ENCODE assay signal across 9 mouse cellular contexts in the genomic region with DNA sequence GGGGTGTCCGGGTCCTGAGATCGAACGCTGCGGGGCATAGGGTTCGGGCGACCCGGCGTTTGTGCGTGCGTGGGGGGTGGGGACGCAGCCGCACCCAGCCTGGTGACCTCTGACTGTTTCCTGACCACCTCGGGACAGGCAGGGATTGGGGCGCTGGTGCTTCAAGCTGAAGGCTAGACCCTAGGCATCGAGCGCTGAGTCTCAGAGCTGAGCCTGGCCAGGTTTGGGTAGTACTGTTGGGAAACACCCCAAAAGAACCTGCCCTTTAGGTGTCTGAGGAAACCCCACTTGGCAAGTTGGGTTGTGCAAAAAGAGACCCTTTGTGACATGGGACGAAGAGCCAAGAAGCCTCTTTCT. TPM values are rescaled to one million over a fixed set of nuclear protein-coding genes. Genes with fewer than 3 reads are reported as not detected.
A peak's percentile ranks its signal among the peaks of the same experiment; 100 is the strongest.
DNase-seq lines count a peak whose midpoint lies in the region; ATAC-seq and TF ChIP-seq lines count a peak whose summit lies in the region.
"Had no signal": no experiment of that assay in that cellular context is flagged by ENCODE, and none has a peak within 500 bp of the region (broad histone marks: within the 10 kb centered on the region; RNA-seq: fewer than 3 reads in every experiment).

A gene (minus strand): TSS at position 38 of the 357 bp plus-strand sequence.

- peak within 1 kb of the TSS; percentile 98 for H3K27ac ChIP-seq in left cerebral cortex, adult 2 months
- H3K27ac ChIP-seq in embryonic fibroblast, embryonic 13.5 days (ENCODE audit: insufficient read depth, low read length) = peak within 1 kb of the TSS; percentile 93
- H3K27ac ChIP-seq in midbrain, postnatal 0 days (ENCODE audit: low read depth, low read length) = peak within 1 kb of the TSS; percentile 93

- H3K4me3 ChIP-seq in left cerebral cortex, adult 2 months = peak within 1 kb of the TSS; percentile 91
- peak within 1 kb of the TSS; percentile 62 for H3K4me3 ChIP-seq in embryonic fibroblast, embryonic 13.5 days (ENCODE audit: insufficient read depth, low read length)
- H3K4me3 ChIP-seq in midbrain, postnatal 0 days (ENCODE audit: low read depth, low read length) = peak within 1 kb of the TSS; percentile 65

- peak within 1 kb of the TSS; percentile 83 for H3K4me2 ChIP-seq in midbrain, postnatal 0 days (ENCODE audit: low read depth, low read length, poor library complexity, severe bottlenecking)

- H3K9ac ChIP-seq in midbrain, postnatal 0 days (replicated peaks; ENCODE audit: low read length, poor library complexity, severe bottlenecking) = peak within 1 kb of the TSS; percentile 86

- H3K36me3 ChIP-seq in midbrain, postnatal 0 days (ENCODE audit: insufficient read depth, low read length) = no peaks in the 10 kb centered on the region

- WGBS in midbrain, postnatal 0 days = 10% methylated on average over 14 of the region's 17 CpGs

- TF ChIP-seq POLR2A in embryonic fibroblast, embryonic 13.5 days (IDR thresholded peaks at IDR 0.05; ENCODE audit: low read depth, low read length) = no peak

- no peak for TF ChIP-seq CTCF in left cerebral cortex, adult 2 months (IDR thresholded peaks at IDR 0.05)
- no peak for TF ChIP-seq CTCF in embryonic fibroblast, embryonic 13.5 days (IDR thresholded peaks at IDR 0.05; ENCODE audit: borderline replicate concordance, insufficient read depth, low read length)
- TF ChIP-seq CTCF in midbrain, postnatal 0 days (IDR thresholded peaks at IDR 0.05) = no peak

- DNase-seq in left cerebral cortex, adult 2 months (ENCODE audit: extremely low spot score in 1 of 2, low spot score in 2 of 2) = no peak
- DNase-seq in left cerebral cortex, adult 9 months (ENCODE audit: low spot score in 2 of 2) = no peak
- no peak for DNase-seq in layer of hippocampus, postnatal 14 days (ENCODE audit: low spot score in 2 of 2)
- DNase-seq in midbrain, postnatal 0 days (ENCODE audit: low spot score) = no peak
- no peak for DNase-seq in cerebellum, adult 11-12 months
- no peak for DNase-seq in urinary bladder, postnatal 10 days (ENCODE audit: low spot score)

- intact Hi-C loops in left cerebral cortex, adult 2 months (cut with DNase I) = loop anchor here (5.0 kb wide), 4 partner anchors 40 to 320 kb away; no protein-coding TSS in a partner anchor

- peak; percentile 48 for ATAC-seq in midbrain, postnatal 0 days (ENCODE audit: low FRiP score)
- no peak for ATAC-seq in activated CD4-positive, CD25-positive, alpha-beta regulatory T cell, adult 4 months

- no peaks in the 10 kb centered on the region for H3K27me3 ChIP-seq in midbrain, postnatal 0 days (ENCODE audit: insufficient read depth, low read length)

- H3K9me3 ChIP-seq in midbrain, postnatal 0 days (ENCODE audit: low read length) = no peaks in the 10 kb centered on the region

- no peaks in the 10 kb centered on the region; the same call in 1 of the 2 replicates for H3K4me1 ChIP-seq in embryonic fibroblast, embryonic 13.5 days (ENCODE audit: control insufficient read depth, insufficient read depth, low read length)
- peaks cover 14% of the 10 kb centered on the region; the same call in 1 of the 2 replicates for H3K4me1 ChIP-seq in midbrain, postnatal 0 days (ENCODE audit: insufficient read depth, low read length)

RNA-seq across cellular contexts. Expression of the gene that starts here (rescaled TPM):
- total RNA-seq in left cerebral cortex, adult 2 months (2021) = 100 to 1,000 TPM; 178 to 186 TPM
- 2.7 and 3.5 TPM in 2 replicates for polyA plus RNA-seq in embryonic fibroblast, embryonic 13.5 days (2011; ENCODE audit: insufficient read length, low read depth, missing spikeins)
- total RNA-seq in layer of hippocampus, postnatal 14 days (2021) = 100 to 1,000 TPM; 138 to 146 TPM
- total RNA-seq in midbrain, postnatal 0 days (2014; rRNA removed) = 164 and 199 TPM in 2 replicates
- polyA plus RNA-seq in midbrain, postnatal 0 days (2015; fragmentation: Nextera tagmentation; extraction: Ambion mirVana) = 271 and 292 TPM in 2 replicates
- polyA plus RNA-seq in activated CD4-positive, CD25-positive, alpha-beta regulatory T cell, adult 4 months (2017; shearing (Covaris generic)) = 1 to 10 TPM; 3.8 to 5.4 TPM
- total RNA-seq: common myeloid progenitor, adult 5-6 weeks had no signal

Comparison
In these comparisons a context has a peak if more than half of its experiments do, and no peak if none do; other contexts are left out.
1. RNA of the gene that starts here (polyA plus RNA-seq): 271 to 292 TPM in midbrain, postnatal 0 days; 3.8 to 5.4 TPM in activated CD4-positive, CD25-positive, alpha-beta regulatory T cell, adult 4 months and 2.7 to 3.5 TPM in embryonic fibroblast, embryonic 13.5 days; every median in the first group is over 10 times any median in the second.
2. Peak in every context shown above with its lines, with median percentiles within 50 percentile points of each other: H3K27ac ChIP-seq and H3K4me3 ChIP-seq.